Mouse (Mus musculus) liver, embryonic 14.5 days (tissue): ENCODE data around the gene Tdo2. TPM values are rescaled to one million over a fixed set of nuclear protein-coding genes. Genes with fewer than 3 reads are reported as not detected.

ENCODE experiments used
- ATAC-seq: fragments of 200-750 bp; cut with Nextera tagmentation; 2 replicates; pipeline ENCODE4 v1.8.0; 2017; ENCODE audit warnings: moderate number of reproducible peaks, mild to moderate bottlenecking, moderate library complexity; ENCODE audit not compliant: insufficient read depth
- DNase-seq, 3 experiments: peaks; one replicate each; pipeline ENCODE4 v3.0.0-alpha.2; 2012 to 2013; ENCODE audit warnings: low read depth in 3 of 3, low spot score in 3 of 3
- H3K27ac ChIP-seq: fragments of 300-500 bp; sonication (generic); 2 replicates; pipeline ENCODE4 v1.5.1; 2014; ENCODE audit warnings: moderate library complexity, mild to moderate bottlenecking, control low read depth, inconsistent platforms
- H3K27me3 ChIP-seq: fragments of 300-500 bp; sonication (generic); 2 replicates; pipeline ENCODE4 v1.6.1; 2014; ENCODE audit warnings: mild to moderate bottlenecking, low read length, moderate library complexity; ENCODE audit not compliant: control insufficient read depth, insufficient read depth
- H3K36me3 ChIP-seq: fragments of 300-500 bp; sonication (generic); replicated peaks from 2 replicates; pipeline ENCODE4 v1.6.1; 2014; ENCODE audit warnings: low read depth; ENCODE audit not compliant: control insufficient read depth, insufficient read depth
- H3K4me1 ChIP-seq, 2 experiments: fragments of 200-500 bp in 1 of 2; fragments of 300-500 bp in 1 of 2; sonication (generic) in 1 of 2; replicated peaks; 2 replicates each; pipeline ENCODE4 v1.6.1; 2012 to 2014; ENCODE audit warnings: antibody characterized with exemption in 1 of 2, inconsistent platforms in 1 of 2, low read length in 1 of 2; ENCODE audit not compliant: control insufficient read depth in 2 of 2, insufficient read depth in 2 of 2
- H3K4me2 ChIP-seq: fragments of 300-500 bp; sonication (generic); 2 replicates; pipeline ENCODE4 v1.6.1; 2014; ENCODE audit warnings: low read depth, mild to moderate bottlenecking, control low read depth, moderate library complexity
- H3K4me3 ChIP-seq, 2 experiments: fragments of 200-500 bp in 1 of 2; fragments of 300-500 bp in 1 of 2; sonication (generic) in 1 of 2; 2 replicates each; pipeline ENCODE4 v1.5.1; 2012 to 2014; ENCODE audit warnings: low read depth in 2 of 2, low read length in 2 of 2, mild to moderate bottlenecking in 2 of 2, control low read depth in 1 of 2, inconsistent platforms in 1 of 2, moderate library complexity in 1 of 2; ENCODE audit not compliant: insufficient read depth in 1 of 2
- H3K9ac ChIP-seq: fragments of 300-500 bp; sonication (generic); replicated peaks from 2 replicates; pipeline ENCODE4 v1.6.1; 2014; ENCODE audit warnings: mild to moderate bottlenecking, control low read depth, moderate library complexity
- H3K9me3 ChIP-seq: fragments of 300-500 bp; sonication (generic); 2 replicates; pipeline ENCODE4 v1.6.1; 2016; ENCODE audit warnings: low read length, mixed read lengths; ENCODE audit not compliant: control insufficient read depth
- CTCF ChIP-seq: IDR thresholded peaks from 2 replicates; pipeline ENCODE4 v1.5.1; 2016; ENCODE audit warnings: antibody characterized with exemption, low read depth, control low read depth
- EP300 ChIP-seq: IDR thresholded peaks from 2 replicates; pipeline ENCODE4 v1.6.1; 2016; ENCODE audit warnings: antibody characterized with exemption, low read depth
- WGBS: fragments of 180-500 bp; shearing (Covaris S2); extraction: QIAGEN DNeasy Blood & Tissue Kit; methylation state at CpG from one replicate; pipeline ENCODE4 v1.1.7; 2014; ENCODE audit not compliant: insufficient replicate concordance; 5-methylcytosine and 5-hydroxymethylcytosine counted together
- polyA plus RNA-seq, 2 experiments: library from polyadenylated mRNA; depleted of rRNA in 1 of 2; stranded (reverse) in 1 of 2; unstranded in 1 of 2; fragments of >200 nt; fragmentation: Nextera tagmentation in 1 of 2; extraction: Ambion mirVana in 1 of 2; gene quantifications; 2 replicates each; pipeline versions ENCODE4 v1.2.1 to v1.2.3; 2012 to 2014

Tdo2 gene
- polyA plus RNA-seq, 2 experiments, result 0.02 to 0.17 TPM

GRCm38 (mm10) chr3:81975607-81976006, 395 bp downstream of the Tdo2 start:
- Histone ChIP-seq H3K4me1 (no peaks in the 10 kb centered on the region), H3K9me3 (no peaks in the 10 kb centered on the region), H3K4me3 (no peak overlapping the region), H3K27me3 (no peaks in the 10 kb centered on the region), H3K9ac (no peak overlapping the region), H3K36me3 (no peaks in the 10 kb centered on the region), H3K4me2 (no peak overlapping the region), H3K27ac (no peak overlapping the region)
- TF ChIP-seq EP300 (no peak), CTCF (no peak)
- DNase-seq (no peak), ATAC-seq (no peak)
- 39% methylated on average over 4 of the region's 4 CpGs for WGBS

GRCm38 (mm10) chr3:81964596-81964995, 11.4 kb downstream of the Tdo2 start:
- no peaks in the 10 kb centered on the region for H3K4me1 ChIP-seq
- no peak overlapping the region for H3K4me3 ChIP-seq
- WGBS, result 45% methylated on average over 3 of the region's 3 CpGs
- no peak for DNase-seq
- no peaks in the 10 kb centered on the region for H3K9me3 ChIP-seq
- no peak overlapping the region for H3K4me2 ChIP-seq
- no peak for ATAC-seq
- no peaks in the 10 kb centered on the region for H3K27me3 ChIP-seq
- no peak for TF ChIP-seq EP300
- no peak overlapping the region for H3K9ac ChIP-seq
- no peak overlapping the region for H3K27ac ChIP-seq
- no peaks in the 10 kb centered on the region for H3K36me3 ChIP-seq

- WGBS, result 36% methylated on average over 5 of the region's 5 CpGs
- DNase-seq, result no peak
These were observed 12.2 kb downstream of the Tdo2 start for GRCm38 (mm10) chr3:81963768-81964167.

GRCm38 (mm10) chr3:81961336-81961735, 14.7 kb downstream of the Tdo2 start:
- H3K9me3 ChIP-seq, result no peaks in the 10 kb centered on the region
- DNase-seq (no peak), ATAC-seq (no peak)
- H3K9ac ChIP-seq, result no peak overlapping the region
- 36% methylated on average over 5 of the region's 5 CpGs for WGBS
- no peak overlapping the region for H3K4me3 ChIP-seq
- no peak overlapping the region for H3K4me2 ChIP-seq
- H3K27ac ChIP-seq, result no peak overlapping the region
- no peak for TF ChIP-seq CTCF
- no peak for TF ChIP-seq EP300
- H3K36me3 ChIP-seq, result no peaks in the 10 kb centered on the region
- no peaks in the 10 kb centered on the region for H3K4me1 ChIP-seq
- H3K27me3 ChIP-seq, result no peaks in the 10 kb centered on the region

More at GRCm38 (mm10) chr3:81963768-81964167, 12.2 kb downstream of the Tdo2 start:
- ATAC-seq, result no peak
- Histone ChIP-seq H3K9me3 (no peaks in the 10 kb centered on the region), H3K27me3 (no peaks in the 10 kb centered on the region), H3K9ac (no peak overlapping the region), H3K4me3 (no peak overlapping the region), H3K27ac (no peak overlapping the region), H3K4me1 (no peaks in the 10 kb centered on the region), H3K4me2 (no peak overlapping the region), H3K36me3 (no peaks in the 10 kb centered on the region)
- TF ChIP-seq CTCF, result no peak

GRCm38 (mm10) chr3:81957484-81957883, 18.5 kb downstream of the Tdo2 start:
- H3K9ac ChIP-seq, result no peak overlapping the region
- no peak overlapping the region for H3K4me2 ChIP-seq
- TF ChIP-seq EP300, result no peak
- no peak for TF ChIP-seq CTCF
- H3K9me3 ChIP-seq, result no peaks in the 10 kb centered on the region
- H3K27me3 ChIP-seq, result no peaks in the 10 kb centered on the region
- no peaks in the 10 kb centered on the region for H3K36me3 ChIP-seq
- H3K27ac ChIP-seq, result no peak overlapping the region
- no peak for DNase-seq
- H3K4me3 ChIP-seq, result no peak overlapping the region
- ATAC-seq, result no peak
- no peaks in the 10 kb centered on the region for H3K4me1 ChIP-seq
- WGBS, result 66% methylated on average over 5 of the region's 5 CpGs
